Mouse (Mus musculus) lung, embryonic 16.5 days (tissue): Measurements from ENCODE around the gene Rffl. TPM values are rescaled to one million over a fixed set of nuclear protein-coding genes. Genes with fewer than 3 reads are reported as not detected.

Source experiments
- ATAC-seq: fragments of 200-750 bp; cut with Nextera tagmentation; 2 replicates; pipeline ENCODE4 v1.8.0; 2017; ENCODE audit warnings: low read depth, mild to moderate bottlenecking, moderate library complexity
- H3K27ac ChIP-seq: fragments of 300-500 bp; sonication (generic); 2 replicates; pipeline ENCODE4 v1.5.1; 2014; ENCODE audit warnings: mild to moderate bottlenecking, control low read depth, low read length
- H3K27me3 ChIP-seq: fragments of 300-500 bp; sonication (generic); 2 replicates; pipeline ENCODE4 v1.6.1; 2014; ENCODE audit warnings: low read depth, low read length, mixed read lengths; ENCODE audit not compliant: control insufficient read depth, insufficient read depth
- H3K36me3 ChIP-seq: fragments of 300-500 bp; sonication (generic); 2 replicates; pipeline ENCODE4 v1.6.1; 2014; ENCODE audit warnings: low read length; ENCODE audit not compliant: control insufficient read depth, insufficient read depth
- H3K4me1 ChIP-seq: fragments of 300-500 bp; sonication (generic); replicated peaks from 2 replicates; pipeline ENCODE4 v1.6.1; 2014; ENCODE audit warnings: low read length, mixed read lengths; ENCODE audit not compliant: control insufficient read depth, insufficient read depth
- H3K4me2 ChIP-seq: fragments of 300-500 bp; sonication (generic); 2 replicates; pipeline ENCODE4 v1.6.1; 2014; ENCODE audit warnings: low read depth, low read length, control low read depth
- H3K4me3 ChIP-seq: fragments of 300-500 bp; sonication (generic); 2 replicates; pipeline ENCODE4 v1.5.1; 2014; ENCODE audit warnings: mild to moderate bottlenecking, low read length, control low read depth
- H3K9ac ChIP-seq: fragments of 300-500 bp; sonication (generic); 2 replicates; pipeline ENCODE4 v1.6.1; 2014; ENCODE audit warnings: low read length, control low read depth
- H3K9me3 ChIP-seq: fragments of 300-500 bp; sonication (generic); 2 replicates; pipeline ENCODE4 v1.6.1; 2016; ENCODE audit warnings: low read length; ENCODE audit not compliant: control insufficient read depth
- WGBS: fragments of 180-500 bp; shearing (Covaris S2); extraction: QIAGEN DNeasy Blood & Tissue Kit; methylation state at CpG from one replicate; pipeline ENCODE4 v1.1.7; 2014; 5-methylcytosine and 5-hydroxymethylcytosine counted together
- polyA plus RNA-seq: library from polyadenylated mRNA; unstranded; fragments of >200 nt; fragmentation: Nextera tagmentation; extraction: Ambion mirVana; gene quantifications from 2 replicates; pipeline ENCODE4 v1.2.1, GENCODE M21; 2015

Rffl gene
- 12.7 and 13.4 TPM in 2 replicates for polyA plus RNA-seq

DNA sequence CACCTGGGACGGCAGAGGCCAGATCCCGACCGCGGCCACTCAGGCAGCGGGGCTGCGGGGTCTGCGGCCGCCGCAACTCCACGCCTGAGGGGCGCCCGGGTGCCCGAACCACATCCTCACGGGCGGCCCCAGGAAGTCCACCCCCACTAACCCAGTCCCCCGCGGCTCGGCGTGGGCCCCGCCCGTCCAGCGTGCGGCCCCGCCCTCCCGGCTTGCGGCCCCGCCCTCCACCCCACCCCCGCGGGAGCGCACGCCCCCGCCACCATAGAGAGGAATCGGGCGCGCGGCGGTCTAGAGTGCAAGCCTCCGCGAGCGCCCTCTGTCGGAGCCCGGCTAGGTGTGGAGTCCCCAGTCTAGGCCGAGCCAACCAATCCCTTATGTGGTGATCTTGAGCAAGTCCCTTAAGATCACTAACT is at the start of gene Rffl:
Rffl (minus strand) TSS at position 180 of the 416 bp plus-strand sequence.
- Histone ChIP-seq H3K4me2 (peak within 1 kb of the TSS; percentile 83), H3K9ac (peak within 1 kb of the TSS; percentile 74), H3K27ac (peak within 1 kb of the TSS; percentile 53), H3K4me1 (peaks cover 5% of the 10 kb centered on the region), H3K4me3 (peak within 1 kb of the TSS; percentile 68), H3K9me3 (no peaks in the 10 kb centered on the region; the same call in 1 of the 2 replicates), H3K36me3 (no peaks in the 10 kb centered on the region), H3K27me3 (no peaks in the 10 kb centered on the region)
- ATAC-seq, result peak; percentile 96
- WGBS, result under 1% methylated on average over 37 of the region's 43 CpGs

DNA sequence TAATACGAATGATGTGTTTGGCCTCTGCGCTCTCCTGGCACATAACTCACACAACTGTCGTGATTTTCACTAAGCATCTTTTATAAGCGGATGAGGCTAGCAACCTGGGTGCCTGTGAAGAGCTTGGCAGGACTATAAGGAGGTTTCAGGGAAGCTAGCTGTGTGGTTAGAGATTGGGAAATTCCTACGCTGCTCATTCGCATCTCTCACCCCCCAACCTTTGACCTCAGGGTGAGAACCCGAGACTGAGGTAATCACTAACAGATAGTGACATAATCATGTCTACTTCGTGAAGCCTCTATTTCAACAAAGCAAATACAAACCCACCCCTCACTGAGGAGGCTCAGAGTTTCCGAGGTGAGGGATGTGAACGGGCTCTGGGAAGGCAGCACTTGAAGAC is 49.8 kb upstream of the Rffl start:
- WGBS, result 32% methylated on average over 10 of the region's 10 CpGs
- Histone ChIP-seq H3K27me3 (no peaks in the 10 kb centered on the region), H3K36me3 (no peaks in the 10 kb centered on the region), H3K9me3 (no peaks in the 10 kb centered on the region), H3K9ac (no peak overlapping the region), H3K4me1 (no peaks in the 10 kb centered on the region), H3K4me2 (no peak overlapping the region), H3K27ac (no peak overlapping the region), H3K4me3 (no peak overlapping the region)
- ATAC-seq, result no peak

DNA sequence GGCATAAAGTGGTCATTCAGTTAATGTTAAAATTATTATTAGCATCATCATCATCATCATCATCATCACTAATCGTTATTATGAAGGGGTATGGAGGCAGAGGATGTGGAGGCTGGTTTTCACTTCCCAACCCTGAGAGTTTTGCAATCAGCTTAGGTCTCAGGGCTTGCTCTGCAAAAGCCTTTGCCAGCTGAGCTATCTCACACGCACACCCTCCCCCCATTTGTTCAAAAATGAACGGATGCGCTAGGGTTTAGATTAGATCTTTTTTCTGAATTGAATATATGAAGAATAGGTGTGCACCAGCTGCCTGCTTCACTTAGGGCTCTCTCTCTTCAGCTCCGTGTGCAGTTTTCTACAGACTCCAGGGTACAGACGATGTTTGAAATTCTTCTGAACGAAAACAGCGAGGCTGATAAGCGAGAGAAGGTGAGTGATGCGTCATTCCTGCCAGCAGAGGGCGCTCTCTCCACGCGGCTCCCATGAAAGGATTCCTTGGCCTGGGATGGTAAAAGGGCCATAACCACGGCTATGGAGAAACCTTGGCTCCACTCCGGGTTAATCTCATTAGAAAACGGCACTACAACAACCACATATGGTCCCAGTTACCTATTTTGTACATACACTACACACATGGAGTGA is 43.8 kb upstream of the Rffl start:
- 4% methylated on average over 16 of the region's 16 CpGs for WGBS
- Histone ChIP-seq H3K9ac (no peak overlapping the region), H3K9me3 (no peaks in the 10 kb centered on the region), H3K27me3 (peaks cover 2% of the 10 kb centered on the region; the same call in 1 of the 2 replicates), H3K4me3 (peak overlapping the region; percentile 15; the same call in 1 of the 2 replicates), H3K4me1 (peaks cover 4% of the 10 kb centered on the region; the same call in 1 of the 2 replicates), H3K4me2 (peak overlapping the region; percentile 50), H3K27ac (no peak overlapping the region), H3K36me3 (no peaks in the 10 kb centered on the region)
- peak; percentile 63 for ATAC-seq

DNA sequence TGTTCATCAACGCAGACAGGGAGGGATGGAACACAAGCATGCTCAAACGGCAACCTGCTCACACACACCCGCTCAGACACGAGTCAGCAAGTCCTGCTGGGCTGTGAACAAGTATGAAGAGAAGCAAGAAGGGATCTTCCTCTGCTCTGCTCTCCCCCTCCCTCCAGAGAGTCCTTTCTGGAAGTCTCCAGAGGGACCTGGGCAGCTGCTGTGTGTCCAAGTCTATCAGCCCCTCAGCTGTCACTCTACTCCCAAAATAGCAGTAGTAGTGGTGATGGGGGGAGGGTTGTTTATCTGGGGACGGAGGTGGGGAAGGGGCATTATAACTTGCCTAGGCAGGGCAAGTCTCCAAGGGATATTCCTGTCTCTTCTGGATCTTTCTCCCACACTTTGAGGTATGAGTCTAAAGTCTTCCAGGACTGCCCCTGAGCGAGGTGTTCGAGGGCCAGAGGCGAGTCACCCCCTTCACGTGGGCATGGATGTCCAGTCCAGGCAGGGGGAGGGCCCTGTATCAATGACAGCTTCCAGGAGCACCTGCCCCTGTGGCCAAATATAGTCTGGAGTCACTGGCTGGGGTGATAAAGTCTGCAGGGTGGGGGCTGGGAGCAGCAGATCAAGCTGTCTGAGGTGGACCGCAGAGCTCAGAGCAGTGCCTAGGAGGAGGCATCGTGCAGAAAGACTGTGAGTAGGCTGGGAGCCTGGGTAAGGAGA is 39.8 kb upstream of the Rffl start:
- no peaks in the 10 kb centered on the region for H3K9me3 ChIP-seq
- peaks cover 10% of the 10 kb centered on the region for H3K4me1 ChIP-seq
- peaks cover 2% of the 10 kb centered on the region; the same call in 1 of the 2 replicates for H3K27me3 ChIP-seq
- no peak overlapping the region for H3K27ac ChIP-seq
- no peak overlapping the region for H3K9ac ChIP-seq
- no peak overlapping the region for H3K4me2 ChIP-seq
- no peak for ATAC-seq
- H3K4me3 ChIP-seq, result no peak overlapping the region
- no peaks in the 10 kb centered on the region for H3K36me3 ChIP-seq
- WGBS, result 65% methylated on average over 11 of the region's 11 CpGs

DNA sequence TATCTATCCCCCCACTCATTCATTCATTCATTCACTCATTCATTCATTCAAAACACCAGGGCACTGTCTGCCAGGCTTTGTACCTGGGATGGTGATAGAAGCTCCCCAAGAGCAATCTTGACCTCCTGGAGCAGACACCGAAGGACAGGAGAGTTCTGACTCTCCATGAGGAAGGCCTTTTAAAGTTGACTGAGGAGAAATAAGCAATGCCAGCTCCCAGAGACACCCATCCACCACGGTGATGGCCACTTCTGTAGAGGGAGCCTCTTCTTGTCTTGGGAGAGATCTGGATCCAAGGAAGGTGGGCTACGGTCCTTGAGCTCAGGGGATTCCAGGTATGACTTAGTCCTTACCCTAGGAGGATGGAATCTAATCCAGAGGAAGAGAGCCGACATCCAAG is 39.2 kb upstream of the Rffl start, which contains the start of gene Unc45b:
Unc45b (plus strand) TSS at position 301 of the 400 bp plus-strand sequence.
- Histone ChIP-seq H3K9ac (no peak within 1 kb of the TSS), H3K27ac (no peak within 1 kb of the TSS), H3K9me3 (no peaks in the 10 kb centered on the region), H3K4me3 (no peak within 1 kb of the TSS), H3K27me3 (peaks cover 2% of the 10 kb centered on the region; the same call in 1 of the 2 replicates), H3K36me3 (no peaks in the 10 kb centered on the region), H3K4me2 (no peak within 1 kb of the TSS), H3K4me1 (peaks cover 10% of the 10 kb centered on the region)
- 83% methylated on average over 4 of the region's 4 CpGs for WGBS
- ATAC-seq, result no peak

- H3K36me3 ChIP-seq, result peaks cover 12% of the 10 kb centered on the region
- no peak overlapping the region for H3K27ac ChIP-seq
- H3K27me3 ChIP-seq, result peaks cover 2% of the 10 kb centered on the region; the same call in 1 of the 2 replicates
- no peak for ATAC-seq
- H3K4me3 ChIP-seq, result peak overlapping the region; percentile 82
- peak overlapping the region; percentile 86 for H3K4me2 ChIP-seq
- H3K4me1 ChIP-seq, result peaks cover 6% of the 10 kb centered on the region
- 60% methylated on average over 7 of the region's 10 CpGs for WGBS
- H3K9me3 ChIP-seq, result no peaks in the 10 kb centered on the region
- peak overlapping the region; percentile 84 for H3K9ac ChIP-seq
These were observed 37.6 kb upstream of the Rffl start for GRCm38 (mm10) chr11:82908608-82908989.

- H3K36me3 ChIP-seq, result peaks cover 16% of the 10 kb centered on the region
- peak; percentile 80 for ATAC-seq
- H3K9ac ChIP-seq, result peak within 1 kb of the TSS; percentile 84
- no peak within 1 kb of the TSS for H3K27ac ChIP-seq
- peak within 1 kb of the TSS; percentile 82 for H3K4me3 ChIP-seq
- H3K27me3 ChIP-seq, result no peaks in the 10 kb centered on the region; the same call in 1 of the 2 replicates
- peaks cover 6% of the 10 kb centered on the region for H3K4me1 ChIP-seq
- H3K9me3 ChIP-seq, result no peaks in the 10 kb centered on the region
- H3K4me2 ChIP-seq, result peak within 1 kb of the TSS; percentile 86
- WGBS, result 1% methylated on average over 68 of the region's 73 CpGs
These were observed 36.9 kb upstream of the Rffl start, which contains the start of gene Nle1 for GRCm38 (mm10) chr11:82907651-82908607. Nle1 (minus strand) TSS chr11:82908411.

- Histone ChIP-seq H3K9ac (no peak overlapping the region), H3K36me3 (peaks cover 26% of the 10 kb centered on the region), H3K9me3 (no peaks in the 10 kb centered on the region), H3K4me3 (no peak overlapping the region), H3K4me1 (peaks cover 6% of the 10 kb centered on the region), H3K27ac (no peak overlapping the region), H3K4me2 (no peak overlapping the region), H3K27me3 (no peaks in the 10 kb centered on the region; the same call in 1 of the 2 replicates)
- 84% methylated on average over 5 of the region's 5 CpGs for WGBS
- ATAC-seq, result no peak
These were observed 34.8 kb upstream of the Rffl start for GRCm38 (mm10) chr11:82905816-82906215.
